Mouse (Mus musculus): Measurements from ENCODE around the gene Dhrs2. TPM values are rescaled to one million over a fixed set of nuclear protein-coding genes. Genes with fewer than 3 reads are reported as not detected.

The Dhrs2 gene
- total RNA-seq (2021): not detected

DNA sequence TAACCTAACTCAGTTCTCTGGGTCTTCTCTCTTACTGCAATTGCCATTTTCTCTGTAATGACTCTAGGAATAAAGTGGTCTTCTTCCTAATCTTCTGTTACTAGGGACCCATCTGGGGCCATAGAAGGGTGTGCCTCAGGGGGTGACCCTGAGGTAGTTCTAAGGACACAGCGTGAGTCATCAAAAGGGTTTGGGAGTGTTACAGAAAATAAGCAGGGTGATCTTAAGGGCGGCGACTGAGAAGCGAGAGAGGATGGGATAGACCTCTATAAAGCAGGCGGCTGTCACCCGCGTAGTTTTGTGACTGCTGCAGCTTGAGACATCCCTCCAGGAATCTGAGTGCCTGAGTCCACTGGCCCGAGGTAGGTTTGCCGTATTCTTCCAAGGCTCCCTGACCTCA, at the start of gene Dhrs2:
Gene Dhrs2, plus strand, starts transcription at position 301 of the 400 bp plus-strand sequence.
- DNase-seq: no peak

DNA sequence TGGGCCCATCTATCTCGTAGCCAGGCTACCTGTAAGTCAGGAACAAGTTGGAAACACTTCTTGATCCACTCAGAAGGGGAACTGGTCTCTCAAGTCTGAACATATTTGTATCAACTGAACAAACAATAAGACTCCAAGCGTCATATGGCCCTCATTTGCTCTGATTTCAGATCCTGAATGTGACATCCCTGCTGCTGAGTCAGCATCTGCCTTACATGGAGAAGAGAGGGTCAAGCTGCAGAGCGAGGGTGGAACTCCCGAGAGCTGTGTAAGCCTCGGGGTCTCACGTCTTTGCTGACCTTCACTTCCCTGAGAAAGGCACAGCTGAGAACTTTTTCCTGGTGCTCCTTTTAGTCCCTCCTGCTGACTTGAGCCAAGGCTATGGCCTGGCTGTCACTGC, 47.6 kb upstream of the Dhrs2 start:
- no peak for DNase-seq

- DNase-seq: peak; percentile 70
Observed at GRCm38 (mm10) chr14:55177274-55177673, 44.5 kb upstream of the Dhrs2 start.

GRCm38 (mm10) chr14:55180951-55181350, 40.9 kb upstream of the Dhrs2 start:
- no peak for DNase-seq

DNA sequence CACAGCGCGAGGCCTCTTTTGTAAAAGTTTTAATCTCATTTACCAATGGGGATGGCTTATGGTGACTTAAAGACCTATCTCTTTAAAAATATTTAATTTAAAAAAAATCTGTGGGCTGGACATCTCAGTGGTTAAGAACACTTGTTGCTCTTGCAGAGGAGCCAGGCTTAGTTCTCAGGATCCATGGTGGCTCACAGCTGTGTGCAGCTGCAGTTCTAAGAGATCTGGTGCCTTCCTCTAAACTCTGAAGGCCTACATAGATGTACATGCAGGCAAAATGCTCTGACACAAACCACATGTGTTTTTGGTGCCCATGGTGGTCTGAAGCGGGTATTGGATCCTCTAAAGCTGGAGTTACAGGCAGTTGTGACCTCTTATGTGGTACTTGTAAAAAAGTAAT, 38.6 kb upstream of the Dhrs2 start:
- no peak for DNase-seq

- DNase-seq: no peak
Observed at GRCm38 (mm10) chr14:55184640-55185145, 37.1 kb upstream of the Dhrs2 start.

DNA sequence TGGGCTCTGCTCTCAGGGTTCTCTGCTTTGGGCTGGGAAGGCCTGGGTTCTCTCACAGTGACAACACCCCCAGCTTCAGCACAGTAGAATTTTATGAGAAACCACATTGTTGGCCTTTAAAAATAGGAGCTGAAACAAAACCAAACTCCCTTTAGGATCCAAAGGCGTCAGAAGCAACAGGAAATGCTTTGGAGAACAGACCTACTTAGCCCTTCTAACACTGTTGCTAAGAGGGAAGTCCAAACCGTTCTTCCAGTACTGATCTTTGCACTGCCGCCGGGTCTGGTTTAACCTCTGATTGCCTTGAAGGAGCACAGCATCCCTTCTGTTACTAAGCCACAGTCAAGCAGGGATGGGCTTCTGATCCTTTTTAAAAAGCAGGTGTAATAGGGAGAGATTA, 33.3 kb upstream of the Dhrs2 start:
- DNase-seq: no peak

- no peak for DNase-seq
Observed at GRCm38 (mm10) chr14:55189351-55189769, 32.4 kb upstream of the Dhrs2 start.

DNA sequence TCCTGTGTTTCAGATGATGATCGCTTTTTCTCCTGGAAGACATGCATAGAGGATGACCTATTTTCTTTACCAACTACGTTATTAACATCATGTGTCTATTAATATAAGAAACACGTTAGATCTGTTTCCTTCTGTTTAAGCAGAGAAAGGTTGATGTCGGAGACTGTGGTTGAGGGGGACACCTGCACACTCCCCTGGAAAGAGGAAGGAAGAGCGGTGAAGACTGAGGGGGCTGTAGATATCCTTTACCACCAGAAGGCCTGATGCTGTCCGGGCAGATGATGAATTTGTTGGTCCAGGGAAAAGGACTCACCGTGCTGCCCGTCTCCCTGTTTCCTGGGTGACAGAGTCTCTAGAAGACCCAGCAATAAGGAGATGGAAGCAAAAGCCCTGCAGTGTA, 28.5 kb upstream of the Dhrs2 start:
- DNase-seq: no peak

DNA sequence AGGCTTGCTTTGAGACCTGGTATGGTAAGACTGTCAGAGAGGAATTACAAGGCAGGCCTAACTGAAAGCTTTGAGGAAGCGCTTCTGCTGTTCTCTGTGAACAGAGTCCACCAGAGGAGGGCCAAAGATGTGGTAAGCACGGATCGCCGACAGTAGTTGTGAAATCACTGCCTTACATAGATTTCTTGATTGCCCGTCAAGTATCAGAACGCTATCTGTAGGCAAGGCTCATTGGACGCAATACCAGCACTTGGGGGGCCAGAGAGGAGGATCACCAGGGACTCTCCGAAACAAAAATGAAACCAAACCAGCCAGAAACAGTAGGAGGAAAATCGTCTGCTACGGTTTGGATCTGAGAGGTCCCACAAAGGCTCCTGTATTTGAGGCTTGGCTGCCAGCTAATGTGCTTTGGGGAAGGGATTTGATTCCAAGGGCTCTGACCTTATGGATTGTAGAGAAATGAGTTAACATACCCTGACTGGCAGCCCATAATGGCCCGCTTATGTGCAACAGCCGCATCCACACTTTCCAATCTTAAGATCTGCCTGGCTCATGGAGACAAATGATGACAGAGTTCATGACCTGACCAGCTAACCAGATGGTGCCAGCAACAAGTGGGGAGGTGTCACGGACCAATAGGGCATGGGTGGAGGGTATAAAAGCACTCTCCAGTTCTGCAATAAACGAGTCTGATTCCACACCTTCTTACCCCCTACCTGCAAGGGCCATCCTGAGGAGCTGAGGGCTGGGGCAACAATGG, 27.8 kb upstream of the Dhrs2 start:
- DNase-seq: no peak

DNA sequence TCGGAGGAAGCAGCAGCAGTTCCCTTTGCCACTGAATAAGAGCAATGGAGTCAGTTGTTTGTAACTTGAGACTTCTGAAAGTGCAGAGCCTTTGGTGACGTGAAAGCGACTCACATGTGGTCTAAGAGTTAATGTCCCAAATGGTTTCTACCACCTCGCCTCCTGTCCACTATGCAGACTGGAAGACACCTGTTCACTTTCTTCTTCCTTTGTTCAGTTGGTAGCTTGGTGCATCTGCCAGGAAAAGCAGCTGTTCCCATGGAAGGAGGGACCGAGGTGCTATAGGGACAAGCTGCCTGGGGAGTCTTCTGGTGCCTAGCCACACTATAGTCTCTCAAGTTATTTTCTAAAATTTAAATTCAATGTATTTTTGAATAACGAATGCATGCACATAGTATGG, 27.0 kb upstream of the Dhrs2 start:
- DNase-seq: no peak

DNA sequence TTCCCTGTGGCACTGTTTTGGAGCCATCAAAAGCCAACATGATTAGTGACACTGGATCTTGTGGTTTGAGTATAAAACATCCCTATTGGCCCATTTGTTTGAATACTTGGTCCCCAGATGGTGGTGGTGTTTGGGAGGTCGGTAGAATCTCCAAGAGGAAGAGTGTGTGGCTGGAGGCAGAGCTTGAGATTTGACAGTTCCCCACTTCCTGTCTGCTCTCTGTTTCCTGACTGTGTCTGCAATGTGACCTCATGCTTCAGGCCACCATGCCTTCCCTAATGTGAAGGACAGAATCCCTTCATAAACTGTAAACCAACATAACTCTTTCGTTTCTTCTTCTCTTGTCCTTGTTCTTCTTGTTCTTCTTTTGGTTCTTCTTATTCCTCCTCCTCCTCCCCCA, 24.7 kb upstream of the Dhrs2 start:
- no peak for DNase-seq

GRCm38 (mm10) chr14:55198187-55198586, 23.6 kb upstream of the Dhrs2 start:
- no peak for DNase-seq

- DNase-seq: no peak
Observed at GRCm38 (mm10) chr14:55204544-55204943, 17.3 kb upstream of the Dhrs2 start.

- DNase-seq: no peak
Observed at GRCm38 (mm10) chr14:55205045-55205750, 16.6 kb upstream of the Dhrs2 start.

- DNase-seq: no peak
Observed at GRCm38 (mm10) chr14:55208306-55208705, 13.5 kb upstream of the Dhrs2 start.

GRCm38 (mm10) chr14:55213621-55214020, 8.2 kb upstream of the Dhrs2 start:
- DNase-seq: no peak

- peak; percentile 56 for DNase-seq
Observed at GRCm38 (mm10) chr14:55214507-55214906, 7.3 kb upstream of the Dhrs2 start.

GRCm38 (mm10) chr14:55223172-55223571, 1.4 kb downstream of the Dhrs2 start:
- DNase-seq: no peak

GRCm38 (mm10) chr14:55234639-55235038, 12.8 kb downstream of the Dhrs2 start:
- DNase-seq: no peak

DNA sequence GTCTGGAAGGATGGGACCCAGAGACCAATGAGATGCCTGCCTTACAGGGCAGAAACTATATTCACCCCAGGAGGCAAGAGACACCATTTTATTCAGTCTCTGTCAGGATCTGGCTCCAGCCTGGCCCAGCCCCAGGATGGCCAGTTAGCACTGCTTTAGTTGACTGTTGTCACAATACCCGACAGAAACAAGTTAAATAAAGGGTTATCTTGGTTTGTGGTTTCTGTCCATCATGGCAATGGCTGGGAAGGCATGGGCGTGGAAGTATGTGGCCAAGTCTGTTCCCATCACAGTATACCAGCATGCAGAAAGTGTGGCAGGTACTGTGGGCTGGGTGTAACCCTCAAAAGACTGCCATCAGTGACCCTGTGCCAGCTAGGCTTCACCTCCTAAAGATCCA, 14.9 kb downstream of the Dhrs2 start:
- DNase-seq: no peak

- DNase-seq: no peak
Observed at GRCm38 (mm10) chr14:55242664-55243063, 20.9 kb downstream of the Dhrs2 start.

DNA sequence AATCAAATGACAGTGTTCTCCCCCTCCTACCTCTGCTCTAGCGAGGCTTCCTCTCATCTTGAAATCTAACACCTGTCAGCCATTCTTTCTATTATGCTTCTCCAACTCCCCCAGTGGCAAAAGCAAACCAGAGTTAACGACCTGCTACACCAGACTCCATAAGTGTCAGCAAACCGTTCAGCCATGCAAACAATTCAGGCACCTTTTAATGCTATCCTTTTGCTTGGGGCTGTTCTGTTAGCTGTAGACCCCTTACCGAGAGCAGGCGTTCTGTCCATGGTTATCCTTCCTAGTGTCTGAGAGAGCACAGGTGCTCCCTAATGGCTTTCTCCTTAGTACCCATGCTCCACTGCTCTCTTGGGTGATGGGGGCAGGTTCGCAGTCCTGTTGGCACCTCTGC, 25.4 kb downstream of the Dhrs2 start:
- DNase-seq: no peak

- no peak for DNase-seq
Observed at GRCm38 (mm10) chr14:55248284-55248683, 26.5 kb downstream of the Dhrs2 start.

Measured in heart, postnatal 4 days (tissue).